Mouse (Mus musculus) heart, embryonic 14.5 days (tissue): ENCODE measurements around the gene Ppy. TPM values are rescaled to one million over a fixed set of nuclear protein-coding genes. Genes with fewer than 3 reads are reported as not detected.

Experiments used
- ATAC-seq: fragments of 200-750 bp; cut with Nextera tagmentation; 2 replicates; pipeline ENCODE4 v1.8.0; 2017; ENCODE audit warnings: low read depth, moderate TSS enrichment; ENCODE audit not compliant: insufficient number of reproducible peaks, insufficient read depth, low FRiP score
- H3K27ac ChIP-seq, 2 experiments: fragments of 200-500 bp in 1 of 2; fragments of 300-500 bp in 1 of 2; sonication (generic) in 1 of 2; replicated peaks in 1 of 2; 2 replicates each; pipeline ENCODE4 v1.5.1; 2012 to 2014; ENCODE audit warnings: low read depth in 2 of 2, low read length in 2 of 2, control low read depth in 1 of 2, mild to moderate bottlenecking in 1 of 2, mixed read lengths in 1 of 2; ENCODE audit not compliant: control insufficient read depth in 1 of 2, insufficient read depth in 1 of 2
- H3K27me3 ChIP-seq: fragments of 300-500 bp; sonication (generic); 2 replicates; pipeline ENCODE4 v1.6.1; 2014; ENCODE audit warnings: mild to moderate bottlenecking, low read length, control low read depth; ENCODE audit not compliant: control insufficient read depth, insufficient read depth
- H3K36me3 ChIP-seq: fragments of 300-500 bp; sonication (generic); 2 replicates; pipeline ENCODE4 v1.6.1; 2014; ENCODE audit warnings: mild to moderate bottlenecking, control low read depth, low read length, mixed read lengths; ENCODE audit not compliant: control insufficient read depth, insufficient read depth
- H3K4me1 ChIP-seq, 2 experiments: fragments of 200-500 bp in 1 of 2; fragments of 300-500 bp in 1 of 2; sonication (generic) in 1 of 2; 2 replicates each; pipeline ENCODE4 v1.6.1; 2012 to 2014; ENCODE audit warnings: low read length in 2 of 2, control low read depth in 1 of 2, mixed read lengths in 1 of 2; ENCODE audit not compliant: control insufficient read depth in 2 of 2, insufficient read depth in 2 of 2
- H3K4me2 ChIP-seq: fragments of 300-500 bp; sonication (generic); 2 replicates; pipeline ENCODE4 v1.6.1; 2014; ENCODE audit warnings: mild to moderate bottlenecking, low read length
- H3K4me3 ChIP-seq, 2 experiments: fragments of 200-500 bp in 1 of 2; fragments of 300-500 bp in 1 of 2; sonication (generic) in 1 of 2; 2 replicates each; pipeline ENCODE4 v1.5.1; 2012 to 2014; ENCODE audit warnings: low read length in 2 of 2, mild to moderate bottlenecking in 2 of 2, control low read depth in 1 of 2, low read depth in 1 of 2, moderate library complexity in 1 of 2; ENCODE audit not compliant: control insufficient read depth in 1 of 2, insufficient read depth in 1 of 2
- H3K9ac ChIP-seq: fragments of 300-500 bp; sonication (generic); 2 replicates; pipeline ENCODE4 v1.6.1; 2014; ENCODE audit warnings: mild to moderate bottlenecking, low read length
- H3K9me3 ChIP-seq: fragments of 300-500 bp; sonication (generic); 2 replicates; pipeline ENCODE4 v1.6.1; 2016; ENCODE audit warnings: low read length, control low read depth; ENCODE audit not compliant: control insufficient read depth
- WGBS: fragments of 180-500 bp; shearing (Covaris S2); extraction: QIAGEN DNeasy Blood & Tissue Kit; methylation state at CpG from one replicate; pipeline ENCODE4 v1.1.7; 2014; 5-methylcytosine and 5-hydroxymethylcytosine counted together
- polyA plus RNA-seq: library from polyadenylated mRNA; unstranded; fragments of >200 nt; fragmentation: Nextera tagmentation; extraction: Ambion mirVana; gene quantifications from 2 replicates; pipeline ENCODE4 v1.2.1, GENCODE M21; 2014

The Ppy gene
- polyA plus RNA-seq, 1 experiment from 2014 or later: not detected

- Histone ChIP-seq H3K4me3 (no peak within 1 kb of the TSS), H3K9me3 (no peaks in the 10 kb centered on the region), H3K36me3 (no peaks in the 10 kb centered on the region), H3K4me1 (no peaks in the 10 kb centered on the region), H3K27ac (no peak within 1 kb of the TSS), H3K27me3 (peaks cover 64% of the 10 kb centered on the region), H3K4me2 (peak within 1 kb of the TSS; percentile 11; the same call in 1 of the 2 replicates), H3K9ac (no peak within 1 kb of the TSS)
- no peak for ATAC-seq
- 7% methylated on average over 9 of the region's 9 CpGs for WGBS
Measured at GRCm38 (mm10) chr11:102107732-102108131, 6.6 kb upstream of the Ppy start, which contains the start of gene Pyy. Pyy (minus strand) TSS chr11:102107832.

- H3K36me3 ChIP-seq: no peaks in the 10 kb centered on the region
- ATAC-seq: no peak
- no peak overlapping the region for H3K4me3 ChIP-seq
- peaks cover 66% of the 10 kb centered on the region for H3K27me3 ChIP-seq
- peak overlapping the region; percentile 11; the same call in 1 of the 2 replicates for H3K4me2 ChIP-seq
- peaks cover 5% of the 10 kb centered on the region in 2 experiments for H3K4me1 ChIP-seq
- no peak overlapping the region for H3K27ac ChIP-seq
- H3K9ac ChIP-seq: no peak overlapping the region
- WGBS: 1% methylated on average over 21 of the region's 21 CpGs
- H3K9me3 ChIP-seq: no peaks in the 10 kb centered on the region
Measured at GRCm38 (mm10) chr11:102106911-102107310, 5.8 kb upstream of the Ppy start.

GRCm38 (mm10) chr11:102102485-102103258 lies 1.6 kb upstream of the Ppy start:
- Histone ChIP-seq H3K27me3 (peaks cover 59% of the 10 kb centered on the region), H3K4me1 (peaks cover 6 to 8% of the 10 kb centered on the region in 2 experiments), H3K9ac (peak overlapping the region; percentile 54), H3K4me3 (no peak overlapping the region), H3K36me3 (no peaks in the 10 kb centered on the region), H3K27ac (no peak overlapping the region), H3K9me3 (no peaks in the 10 kb centered on the region), H3K4me2 (peak overlapping the region; percentile 42)
- no peak for ATAC-seq
- 11% methylated on average over 17 of the region's 17 CpGs for WGBS

- no peak overlapping the region for H3K27ac ChIP-seq
- no peaks in the 10 kb centered on the region for H3K9me3 ChIP-seq
- peaks cover 8 to 20% of the 10 kb centered on the region in 2 experiments for H3K4me1 ChIP-seq
- peak overlapping the region; percentile 62 for H3K4me2 ChIP-seq
- H3K36me3 ChIP-seq: no peaks in the 10 kb centered on the region
- WGBS: 4% methylated on average over 18 of the region's 18 CpGs
- peak overlapping the region; percentile 69 for H3K9ac ChIP-seq
- peak overlapping the region; percentile 24 to 28 for H3K4me3 ChIP-seq
- peak; percentile 88 for ATAC-seq
- peaks cover 10% of the 10 kb centered on the region; the same call in 1 of the 2 replicates for H3K27me3 ChIP-seq
Measured at GRCm38 (mm10) chr11:102096887-102097391, 4.2 kb downstream of the Ppy start.

GRCm38 (mm10) chr11:102096446-102096845 lies 4.7 kb downstream of the Ppy start:
- Histone ChIP-seq H3K36me3 (no peaks in the 10 kb centered on the region), H3K9ac (no peak overlapping the region), H3K4me3 (peak overlapping the region; percentile 14 to 28; a peak in 3 of 4 replicates), H3K9me3 (no peaks in the 10 kb centered on the region), H3K4me1 (peaks cover 7 to 16% of the 10 kb centered on the region in 2 experiments), H3K27me3 (peaks cover 5% of the 10 kb centered on the region; the same call in 1 of the 2 replicates), H3K4me2 (peak overlapping the region; percentile 62), H3K27ac (no peak overlapping the region)
- no peak for ATAC-seq
- WGBS: 63% methylated on average over 5 of the region's 5 CpGs

- WGBS: 54% methylated on average over 3 of the region's 3 CpGs
- no peak overlapping the region for H3K4me3 ChIP-seq
- peaks cover 7 to 16% of the 10 kb centered on the region in 2 experiments for H3K4me1 ChIP-seq
- H3K36me3 ChIP-seq: no peaks in the 10 kb centered on the region
- H3K9me3 ChIP-seq: no peaks in the 10 kb centered on the region
- H3K27ac ChIP-seq: no peak overlapping the region
- no peak overlapping the region for H3K9ac ChIP-seq
- no peak overlapping the region for H3K4me2 ChIP-seq
- ATAC-seq: no peak; the same call in 1 of the 2 replicates
- H3K27me3 ChIP-seq: no peaks in the 10 kb centered on the region
Measured at GRCm38 (mm10) chr11:102095676-102096075, 5.4 kb downstream of the Ppy start.

- under 1% methylated on average over 20 of the region's 20 CpGs for WGBS
- Histone ChIP-seq H3K4me3 (peak overlapping the region; percentile 58 to 73), H3K4me1 (peaks cover 5 to 10% of the 10 kb centered on the region in 2 experiments), H3K9ac (peak overlapping the region; percentile 68), H3K27ac (peak overlapping the region; percentile 82 to 85), H3K36me3 (no peaks in the 10 kb centered on the region), H3K9me3 (no peaks in the 10 kb centered on the region), H3K4me2 (peak overlapping the region; percentile 96), H3K27me3 (no peaks in the 10 kb centered on the region)
- peak; percentile 47; the same call in 1 of the 2 replicates for ATAC-seq
Measured at GRCm38 (mm10) chr11:102089088-102089808, 11.9 kb downstream of the Ppy start.
